Mouse (Mus musculus) hindbrain, embryonic 12.5 days (tissue): ENCODE measurements at regions not wholly inside any gene's neighbourhood (a gene's known extent, or its start where the extent isn't known, plus 50 kb on each side); places are given as distances from the start of the nearest gene placed in this dataset.

Experiments
- ATAC-seq: fragments of 200-750 bp; cut with Nextera tagmentation; 2 replicates; pipeline ENCODE4 v1.8.0; 2017; ENCODE audit warnings: moderate TSS enrichment; ENCODE audit not compliant: low FRiP score
- H3K27ac ChIP-seq: fragments of 300-500 bp; sonication (generic); 2 replicates; pipeline ENCODE4 v1.5.1; 2016; ENCODE audit warnings: mild to moderate bottlenecking
- H3K27me3 ChIP-seq: fragments of 300-500 bp; sonication (generic); 2 replicates; pipeline ENCODE4 v1.6.1; 2016; ENCODE audit warnings: mild to moderate bottlenecking
- H3K36me3 ChIP-seq: fragments of 300-500 bp; sonication (generic); 2 replicates; pipeline ENCODE4 v1.6.1; 2016; ENCODE audit warnings: mild to moderate bottlenecking
- H3K4me1 ChIP-seq: fragments of 300-500 bp; sonication (generic); 2 replicates; pipeline ENCODE4 v1.6.1; 2016
- H3K4me2 ChIP-seq: fragments of 300-500 bp; sonication (generic); replicated peaks from 2 replicates; pipeline ENCODE4 v1.6.1; 2016; ENCODE audit warnings: mild to moderate bottlenecking
- H3K4me3 ChIP-seq: fragments of 300-500 bp; sonication (generic); 2 replicates; pipeline ENCODE4 v1.5.1; 2016; ENCODE audit warnings: mild to moderate bottlenecking
- H3K9ac ChIP-seq: fragments of 300-500 bp; sonication (generic); 2 replicates; pipeline ENCODE4 v1.6.1; 2016; ENCODE audit warnings: mild to moderate bottlenecking, moderate library complexity
- H3K9me3 ChIP-seq: fragments of 300-500 bp; sonication (generic); replicated peaks from 2 replicates; pipeline ENCODE4 v1.6.1; 2016; ENCODE audit warnings: mild to moderate bottlenecking
- WGBS: fragments of 180-500 bp; shearing (Covaris S2); methylation state at CpG from one replicate; pipeline ENCODE4 v1.1.7; 2016; 5-methylcytosine and 5-hydroxymethylcytosine counted together

DNA sequence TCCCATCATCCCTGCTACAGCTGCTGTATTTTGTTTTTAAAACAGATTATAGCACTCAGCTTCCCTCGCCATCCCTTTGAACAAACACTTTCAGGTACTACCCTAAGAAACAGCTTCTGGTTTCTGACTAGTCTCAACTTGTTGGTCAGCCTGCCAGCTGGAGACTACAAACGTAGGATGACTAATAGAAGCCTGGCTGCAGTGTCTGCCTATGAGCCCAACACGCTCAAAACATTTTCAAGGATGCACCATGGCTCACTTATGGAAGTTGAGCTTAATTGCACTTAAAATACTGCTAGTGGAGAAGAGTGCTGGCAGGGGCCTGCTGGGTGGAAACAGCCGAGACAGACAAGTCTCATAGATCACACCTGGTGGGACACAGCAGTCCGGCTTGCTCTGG is 234.4 kb upstream of the Tenm4 start:
- WGBS = 78% methylated on average over 5 of the region's 5 CpGs
- no peak overlapping the region for H3K27ac ChIP-seq
- no peak for ATAC-seq

DNA sequence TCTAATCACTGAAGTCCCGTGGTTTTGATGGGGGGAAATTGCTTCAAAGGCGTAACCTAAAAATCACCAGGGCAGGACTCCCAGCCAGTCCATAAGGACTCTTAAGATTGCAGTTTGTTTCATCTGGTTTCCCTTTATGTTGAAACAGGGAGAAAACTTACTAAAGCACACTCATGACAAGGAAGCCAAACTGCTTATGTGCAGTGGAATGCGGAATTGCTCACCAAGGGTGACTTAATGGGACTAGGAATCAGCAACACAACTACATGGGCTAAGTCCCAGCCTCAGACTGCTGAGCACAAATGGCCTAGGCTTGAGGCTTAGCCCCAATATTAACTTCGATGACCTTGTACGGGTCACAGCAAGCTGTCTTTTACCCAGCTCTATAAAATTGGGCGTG is 227.6 kb upstream of the Tenm4 start:
- Histone ChIP-seq H3K9ac (no peak overlapping the region), H3K36me3 (no peaks in the 10 kb centered on the region), H3K9me3 (peaks cover 5% of the 10 kb centered on the region; the same call in 1 of the 2 replicates), H3K27me3 (no peaks in the 10 kb centered on the region), H3K4me1 (no peaks in the 10 kb centered on the region), H3K4me2 (no peak overlapping the region), H3K27ac (no peak overlapping the region), H3K4me3 (no peak overlapping the region)
- ATAC-seq = no peak
- WGBS = 88% methylated on average over 6 of the region's 6 CpGs

More for the DNA sequence above, 234.4 kb upstream of the Tenm4 start:
- no peak overlapping the region for H3K4me2 ChIP-seq
- no peak overlapping the region for H3K9ac ChIP-seq
- H3K4me1 ChIP-seq = no peaks in the 10 kb centered on the region
- no peaks in the 10 kb centered on the region for H3K27me3 ChIP-seq
- H3K9me3 ChIP-seq = no peaks in the 10 kb centered on the region
- H3K4me3 ChIP-seq = no peak overlapping the region
- H3K36me3 ChIP-seq = no peaks in the 10 kb centered on the region

DNA sequence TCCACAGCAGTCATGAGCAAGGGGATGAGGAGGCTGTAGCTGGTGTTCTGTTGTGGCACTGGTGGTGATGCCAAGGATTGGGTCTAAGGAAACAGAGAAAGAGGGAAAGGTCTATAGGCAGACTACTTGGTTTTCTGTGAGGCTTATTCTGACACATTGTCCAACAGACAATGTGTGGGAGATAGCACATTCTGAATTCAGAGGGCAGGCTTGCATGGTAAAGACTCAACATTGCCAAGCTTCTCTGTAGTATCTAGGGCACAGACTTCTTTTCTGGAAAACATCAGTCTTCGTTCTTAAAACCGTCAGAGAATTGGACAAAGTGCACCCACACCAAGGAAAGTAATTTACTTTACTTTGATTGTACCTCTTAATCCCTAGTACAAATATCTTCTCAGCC is 218.7 kb upstream of the Tenm4 start:
- Histone ChIP-seq H3K27me3 (no peaks in the 10 kb centered on the region), H3K9ac (no peak overlapping the region), H3K4me1 (no peaks in the 10 kb centered on the region), H3K4me2 (no peak overlapping the region), H3K9me3 (no peaks in the 10 kb centered on the region), H3K4me3 (no peak overlapping the region), H3K36me3 (no peaks in the 10 kb centered on the region), H3K27ac (no peak overlapping the region)
- ATAC-seq = no peak
- WGBS = 85% methylated on average over 2 of the region's 2 CpGs

GRCm38 (mm10) chr7:95954511-95954910 is 216.5 kb upstream of the Tenm4 start:
- WGBS = 95% methylated on average over 2 of the region's 2 CpGs
- H3K9ac ChIP-seq = no peak overlapping the region
- 0 out of 2 replicates have a peak, but pooled peaks cover 4% of the 10 kb centered on the region for H3K4me1 ChIP-seq
- H3K4me2 ChIP-seq = no peak overlapping the region
- no peak for ATAC-seq
- no peaks in the 10 kb centered on the region for H3K9me3 ChIP-seq
- H3K36me3 ChIP-seq = no peaks in the 10 kb centered on the region
- no peaks in the 10 kb centered on the region for H3K27me3 ChIP-seq
- H3K4me3 ChIP-seq = no peak overlapping the region
- no peak overlapping the region for H3K27ac ChIP-seq

DNA sequence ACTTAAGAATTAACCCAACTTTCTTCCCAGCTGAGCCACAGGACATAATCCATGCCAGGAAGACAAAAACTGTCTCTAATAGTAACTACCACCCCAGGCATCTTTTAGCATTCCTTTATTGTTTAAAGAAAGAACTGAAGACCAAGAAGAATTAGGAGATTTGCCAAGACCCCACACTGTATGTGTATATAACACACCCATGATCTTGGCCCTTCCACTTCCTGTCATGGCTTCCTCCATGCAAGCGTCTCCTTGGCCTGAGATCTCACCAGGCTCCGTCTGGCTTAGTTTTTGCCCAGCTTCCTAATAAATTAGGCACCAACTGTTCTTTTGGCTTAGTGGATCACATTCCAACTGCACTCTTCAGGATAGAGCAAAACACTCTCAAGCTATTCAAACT is 215.9 kb upstream of the Tenm4 start:
- 78% methylated on average over 2 of the region's 2 CpGs for WGBS
- Histone ChIP-seq H3K36me3 (no peaks in the 10 kb centered on the region), H3K4me3 (no peak overlapping the region), H3K9ac (no peak overlapping the region), H3K9me3 (no peaks in the 10 kb centered on the region), H3K4me2 (no peak overlapping the region), H3K4me1 (0 out of 2 replicates have a peak, but pooled peaks cover 4% of the 10 kb centered on the region), H3K27ac (no peak overlapping the region), H3K27me3 (no peaks in the 10 kb centered on the region)
- ATAC-seq = no peak

DNA sequence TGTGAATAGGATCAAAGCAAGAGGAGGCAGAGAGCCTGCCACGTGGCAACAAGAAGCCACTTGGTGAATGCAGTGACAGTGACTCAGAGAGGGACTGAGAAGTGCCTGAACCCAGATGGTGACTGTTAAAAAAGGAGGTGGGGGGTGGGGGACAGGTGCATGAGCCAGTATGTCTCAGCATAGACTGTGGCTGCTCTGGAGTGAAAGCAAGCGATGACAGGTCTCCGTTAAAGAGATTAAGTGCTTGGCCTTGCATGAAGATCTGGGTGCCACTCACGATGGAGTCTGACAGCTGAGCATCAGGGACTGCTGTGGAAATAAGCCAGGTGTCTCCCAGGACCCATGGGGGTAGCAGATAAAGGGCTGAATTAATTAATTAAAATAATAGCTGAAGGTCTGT is 212.0 kb upstream of the Tenm4 start:
- peak; percentile 71 for ATAC-seq
- 0 out of 2 replicates have a peak, but pooled peaks cover 4% of the 10 kb centered on the region for H3K4me1 ChIP-seq
- H3K4me2 ChIP-seq = no peak overlapping the region
- no peaks in the 10 kb centered on the region for H3K36me3 ChIP-seq
- no peaks in the 10 kb centered on the region for H3K27me3 ChIP-seq
- no peak overlapping the region for H3K27ac ChIP-seq
- H3K4me3 ChIP-seq = no peak overlapping the region
- H3K9ac ChIP-seq = no peak overlapping the region
- 55% methylated on average over 4 of the region's 4 CpGs for WGBS
- no peaks in the 10 kb centered on the region for H3K9me3 ChIP-seq

GRCm38 (mm10) chr7:95971863-95972262 is 199.2 kb upstream of the Tenm4 start:
- H3K36me3 ChIP-seq = no peaks in the 10 kb centered on the region
- no peaks in the 10 kb centered on the region for H3K4me1 ChIP-seq

DNA sequence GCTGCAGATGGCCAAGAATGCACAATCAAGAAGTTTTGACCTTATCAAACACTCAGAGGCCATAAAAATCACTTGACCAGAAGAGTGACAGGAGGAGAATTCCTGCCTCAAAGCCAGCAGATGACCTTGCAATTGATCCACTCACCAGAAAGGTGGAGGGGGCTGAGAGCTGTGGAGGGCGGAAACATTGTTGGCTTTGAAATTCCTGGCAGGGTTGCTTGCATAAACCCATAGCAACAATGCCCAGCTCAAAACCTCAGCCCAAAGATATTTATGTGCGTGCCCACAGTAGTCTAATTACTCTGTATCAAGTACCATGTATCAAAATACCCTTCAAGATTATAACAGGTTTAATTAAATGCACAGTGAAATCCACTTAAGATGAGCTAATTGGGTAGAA is 197.0 kb upstream of the Tenm4 start:
- ATAC-seq = no peak
- 60% methylated on average over 2 of the region's 2 CpGs for WGBS
- no peak overlapping the region for H3K4me3 ChIP-seq

More at GRCm38 (mm10) chr7:95971863-95972262, 199.2 kb upstream of the Tenm4 start:
- Histone ChIP-seq H3K9ac (no peak overlapping the region), H3K4me3 (no peak overlapping the region), H3K27ac (no peak overlapping the region), H3K4me2 (no peak overlapping the region), H3K9me3 (no peaks in the 10 kb centered on the region), H3K27me3 (no peaks in the 10 kb centered on the region)
- ATAC-seq = no peak
- WGBS = 80% methylated on average over 7 of the region's 7 CpGs

DNA sequence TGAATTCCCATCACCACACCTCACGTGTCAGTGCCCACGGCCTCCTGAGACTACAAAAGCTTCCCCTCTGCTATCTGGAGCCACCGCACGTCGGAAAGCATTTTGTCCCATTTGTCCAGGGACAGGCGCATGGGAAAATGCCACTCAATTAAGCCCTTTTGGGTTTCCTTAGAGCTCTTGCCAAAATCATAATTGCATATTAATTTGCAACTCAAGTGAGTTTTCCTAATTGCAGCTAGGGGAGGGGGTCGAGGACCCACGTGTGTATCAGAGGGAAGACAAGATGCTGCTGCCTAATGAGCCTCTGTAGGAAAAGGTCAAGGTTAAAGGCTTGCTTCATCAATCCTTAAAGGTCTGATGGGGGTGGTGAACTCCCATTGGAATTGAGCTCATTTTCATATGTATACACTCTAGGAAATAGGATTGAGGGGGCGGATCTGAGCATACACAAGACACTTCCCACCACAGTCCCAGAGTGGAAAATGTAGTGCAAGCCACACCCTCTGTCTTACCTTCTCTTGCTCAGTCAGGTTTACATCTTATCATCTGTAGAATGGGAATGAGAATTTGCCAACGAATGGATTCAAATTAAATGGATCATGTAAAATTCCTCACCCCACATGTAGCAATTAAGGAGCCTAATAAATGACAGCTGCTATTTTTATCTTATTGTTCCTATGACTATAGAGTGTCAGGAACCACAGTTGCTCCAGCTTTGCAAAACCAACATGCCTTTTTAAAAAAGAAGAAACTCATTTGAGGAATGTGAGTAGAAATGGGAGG is 179.6 kb upstream of the Tenm4 start:
- 28% methylated on average over 10 of the region's 10 CpGs for WGBS
- H3K4me1 ChIP-seq = peaks cover 3% of the 10 kb centered on the region; the same call in 1 of the 2 replicates
- peaks cover 17% of the 10 kb centered on the region for H3K27me3 ChIP-seq
- H3K4me2 ChIP-seq = no peak overlapping the region
- H3K9ac ChIP-seq = no peak overlapping the region
- peak; percentile 94 for ATAC-seq
- H3K36me3 ChIP-seq = no peaks in the 10 kb centered on the region
- no peak overlapping the region for H3K27ac ChIP-seq
- H3K9me3 ChIP-seq = no peaks in the 10 kb centered on the region
- H3K4me3 ChIP-seq = no peak overlapping the region

More for the DNA sequence above, 197.0 kb upstream of the Tenm4 start:
- Histone ChIP-seq H3K36me3 (no peaks in the 10 kb centered on the region), H3K9ac (no peak overlapping the region), H3K27me3 (no peaks in the 10 kb centered on the region), H3K4me1 (no peaks in the 10 kb centered on the region), H3K27ac (no peak overlapping the region), H3K4me2 (no peak overlapping the region), H3K9me3 (no peaks in the 10 kb centered on the region)

- no peaks in the 10 kb centered on the region for H3K36me3 ChIP-seq
- no peak for ATAC-seq
Observed at GRCm38 (mm10) chr7:95992033-95992516, 179.0 kb upstream of the Tenm4 start.

DNA sequence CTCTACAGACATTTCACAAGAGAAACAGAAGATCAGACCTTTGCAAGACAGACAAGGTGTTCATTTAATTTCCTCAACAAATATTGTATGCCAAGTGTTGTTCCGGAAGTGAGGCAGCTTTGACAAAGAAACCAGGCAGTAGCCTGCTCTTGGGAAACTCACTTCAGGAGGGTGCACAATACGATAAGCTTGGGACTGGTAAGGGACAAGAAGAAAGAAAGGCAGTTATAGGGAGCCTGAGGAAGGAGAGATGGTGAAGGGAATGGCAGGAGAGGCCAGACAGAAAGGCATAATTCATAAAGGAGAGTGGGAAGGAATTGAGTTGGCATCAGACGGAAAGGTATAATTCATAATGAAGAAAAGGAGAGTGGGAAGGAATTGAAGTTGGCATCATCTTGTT is 178.5 kb upstream of the Tenm4 start:
- Histone ChIP-seq H3K4me1 (peaks cover 3% of the 10 kb centered on the region; the same call in 1 of the 2 replicates), H3K36me3 (no peaks in the 10 kb centered on the region), H3K4me2 (no peak overlapping the region), H3K9ac (no peak overlapping the region), H3K27me3 (peaks cover 12% of the 10 kb centered on the region), H3K9me3 (no peaks in the 10 kb centered on the region), H3K4me3 (no peak overlapping the region), H3K27ac (no peak overlapping the region)
- ATAC-seq = no peak
- WGBS = 86% methylated on average over 3 of the region's 3 CpGs

More at GRCm38 (mm10) chr7:95992033-95992516, 179.0 kb upstream of the Tenm4 start:
- no peak overlapping the region for H3K4me3 ChIP-seq
- 87% methylated on average over 3 of the region's 3 CpGs for WGBS
- H3K27ac ChIP-seq = no peak overlapping the region
- peaks cover 3% of the 10 kb centered on the region; the same call in 1 of the 2 replicates for H3K4me1 ChIP-seq
- H3K4me2 ChIP-seq = no peak overlapping the region
- H3K27me3 ChIP-seq = peaks cover 15% of the 10 kb centered on the region
- no peak overlapping the region for H3K9ac ChIP-seq
- H3K9me3 ChIP-seq = no peaks in the 10 kb centered on the region

GRCm38 (mm10) chr7:95997190-95997589 is 173.9 kb upstream of the Tenm4 start:
- no peak overlapping the region for H3K27ac ChIP-seq
- WGBS = 81% methylated on average over 3 of the region's 3 CpGs

GRCm38 (mm10) chr7:95999189-95999588 is 171.9 kb upstream of the Tenm4 start:
- Histone ChIP-seq H3K9ac (no peak overlapping the region), H3K4me2 (no peak overlapping the region), H3K27ac (no peak overlapping the region), H3K4me1 (0 out of 2 replicates have a peak, but pooled peaks cover 2% of the 10 kb centered on the region), H3K4me3 (no peak overlapping the region), H3K9me3 (no peaks in the 10 kb centered on the region), H3K36me3 (no peaks in the 10 kb centered on the region), H3K27me3 (peaks cover 4% of the 10 kb centered on the region)
- ATAC-seq = no peak
- 33% methylated on average over 4 of the region's 4 CpGs for WGBS

More at GRCm38 (mm10) chr7:95997190-95997589, 173.9 kb upstream of the Tenm4 start:
- Histone ChIP-seq H3K9me3 (no peaks in the 10 kb centered on the region), H3K27me3 (peaks cover 4% of the 10 kb centered on the region), H3K36me3 (no peaks in the 10 kb centered on the region), H3K9ac (no peak overlapping the region), H3K4me1 (0 out of 2 replicates have a peak, but pooled peaks cover 2% of the 10 kb centered on the region), H3K4me3 (no peak overlapping the region), H3K4me2 (no peak overlapping the region)
- no peak for ATAC-seq
